Mouse (Mus musculus) testis, adult 2 months (tissue): ENCODE data around the gene Slc12a8.

ENCODE experiments used
- CTCF ChIP-seq: fragments of 200-500 bp; IDR thresholded peaks from 2 replicates; pipeline ENCODE4 v1.5.1; 2012; ENCODE audit warnings: low read depth, mild to moderate bottlenecking, inconsistent platforms, low read length, moderate library complexity; ENCODE audit not compliant: control insufficient read depth, insufficient read depth, insufficient replicate concordance
- POLR2A ChIP-seq: fragments of 200-500 bp; IDR thresholded peaks from 2 replicates; pipeline ENCODE4 v1.6.1; 2012; ENCODE audit warnings: low read depth, mild to moderate bottlenecking, inconsistent platforms, low read length, moderate library complexity; ENCODE audit not compliant: control insufficient read depth

DNA sequence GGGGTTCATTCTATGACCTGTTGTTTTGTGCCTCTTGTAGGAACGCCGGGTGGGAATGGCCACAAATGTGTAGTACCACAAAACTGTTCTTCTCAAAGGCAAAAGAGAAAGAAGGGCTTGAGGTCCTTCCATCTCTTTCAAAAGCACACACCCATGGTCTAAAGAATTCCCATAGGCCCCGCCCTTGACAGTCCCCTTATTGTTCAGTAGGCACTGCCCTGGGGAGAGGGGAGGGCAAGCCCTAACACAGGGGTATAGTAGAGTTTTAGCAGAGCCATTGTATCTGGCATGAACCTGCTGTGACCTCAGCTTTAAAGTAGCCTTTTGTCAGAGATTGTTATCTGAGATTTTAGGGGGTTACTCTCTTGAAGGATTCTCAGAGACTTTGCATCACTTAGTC lies 98.9 kb downstream of the Slc12a8 start:
- TF ChIP-seq POLR2A: no peak
- TF ChIP-seq CTCF: no peak
